Mouse (Mus musculus): ENCODE data around the gene Mnx1. TPM values are rescaled to one million over a fixed set of nuclear protein-coding genes. Genes with fewer than 3 reads are reported as not detected.
A peak's percentile ranks its signal among the peaks of the same experiment; 100 is the strongest.

Mnx1 gene
- polyA plus RNA-seq, 1 experiment: not detected

GRCm38 (mm10) chr5:29470271-29470670, 8.0 kb downstream of the Mnx1 start:
- no peak for DNase-seq
- no peaks in the 10 kb centered on the region for H3K36me3 ChIP-seq (ENCODE audit: control insufficient read depth, insufficient read depth, low read length)
- no peaks in the 10 kb centered on the region for H3K4me1 ChIP-seq (ENCODE audit: control insufficient read depth, insufficient read depth, low read length)
- H3K27me3 ChIP-seq (replicated peaks; ENCODE audit: control insufficient read depth, insufficient read depth, low read length): peaks cover 7% of the 10 kb centered on the region
- WGBS: 19% methylated on average over 5 of the region's 5 CpGs
- H3K27ac ChIP-seq (ENCODE audit: insufficient read depth, low read depth, low read length): no peak overlapping the region
- TF ChIP-seq POLR2A (IDR thresholded peaks at IDR 0.05; ENCODE audit: low read depth, low read length) (no peak), CTCF (conservative IDR thresholded peaks at IDR 0.05; ENCODE audit: insufficient read depth, insufficient read length, low read depth, low read length) (no peak)
- no peak overlapping the region for H3K4me3 ChIP-seq (ENCODE audit: insufficient read depth, low read depth, low read length)

GRCm38 (mm10) chr5:29469501-29469900, 8.8 kb downstream of the Mnx1 start:
- H3K27me3 ChIP-seq (replicated peaks; ENCODE audit: control insufficient read depth, insufficient read depth, low read length): peaks cover 7% of the 10 kb centered on the region
- TF ChIP-seq CTCF (conservative IDR thresholded peaks at IDR 0.05; ENCODE audit: insufficient read depth, insufficient read length, low read depth, low read length): no peak
- WGBS: 16% methylated on average over 4 of the region's 4 CpGs
- no peak for DNase-seq
- H3K36me3 ChIP-seq (ENCODE audit: control insufficient read depth, insufficient read depth, low read length): no peaks in the 10 kb centered on the region
- no peak overlapping the region for H3K27ac ChIP-seq (ENCODE audit: insufficient read depth, low read depth, low read length)
- H3K4me1 ChIP-seq (ENCODE audit: control insufficient read depth, insufficient read depth, low read length): no peaks in the 10 kb centered on the region
- H3K4me3 ChIP-seq (ENCODE audit: insufficient read depth, low read depth, low read length): no peak overlapping the region

- peaks cover 7% of the 10 kb centered on the region for H3K27me3 ChIP-seq (replicated peaks; ENCODE audit: control insufficient read depth, insufficient read depth, low read length)
- no peaks in the 10 kb centered on the region for H3K4me1 ChIP-seq (ENCODE audit: control insufficient read depth, insufficient read depth, low read length)
- DNase-seq: no peak
- 0 out of 2 replicates have a peak overlapping the region, but pooled peaks have one; percentile 35 for H3K4me3 ChIP-seq (ENCODE audit: insufficient read depth, low read depth, low read length)
- TF ChIP-seq POLR2A (IDR thresholded peaks at IDR 0.05; ENCODE audit: low read depth, low read length): no peak
- TF ChIP-seq CTCF (conservative IDR thresholded peaks at IDR 0.05; ENCODE audit: insufficient read depth, insufficient read length, low read depth, low read length): no peak
- 4% methylated on average over 17 of the region's 17 CpGs for WGBS
- H3K36me3 ChIP-seq (ENCODE audit: control insufficient read depth, insufficient read depth, low read length): no peaks in the 10 kb centered on the region
- no peak overlapping the region for H3K27ac ChIP-seq (ENCODE audit: insufficient read depth, low read depth, low read length)
These were observed 9.8 kb downstream of the Mnx1 start for GRCm38 (mm10) chr5:29468351-29469065.

GRCm38 (mm10) chr5:29467489-29468350, 10.6 kb downstream of the Mnx1 start:
- no peaks in the 10 kb centered on the region for H3K4me1 ChIP-seq (ENCODE audit: control insufficient read depth, insufficient read depth, low read length)
- no peak for DNase-seq
- H3K36me3 ChIP-seq (ENCODE audit: control insufficient read depth, insufficient read depth, low read length): no peaks in the 10 kb centered on the region
- peak overlapping the region; percentile 35; the same call in 1 of the 2 replicates for H3K4me3 ChIP-seq (ENCODE audit: insufficient read depth, low read depth, low read length)
- H3K27ac ChIP-seq (ENCODE audit: insufficient read depth, low read depth, low read length): no peak overlapping the region
- TF ChIP-seq CTCF (conservative IDR thresholded peaks at IDR 0.05; ENCODE audit: insufficient read depth, insufficient read length, low read depth, low read length) (no peak), POLR2A (IDR thresholded peaks at IDR 0.05; ENCODE audit: low read depth, low read length) (no peak)
- peaks cover 7% of the 10 kb centered on the region for H3K27me3 ChIP-seq (replicated peaks; ENCODE audit: control insufficient read depth, insufficient read depth, low read length)
- 6% methylated on average over 67 of the region's 67 CpGs for WGBS

- H3K27ac ChIP-seq (ENCODE audit: insufficient read depth, low read depth, low read length): no peak overlapping the region
- H3K36me3 ChIP-seq (ENCODE audit: control insufficient read depth, insufficient read depth, low read length): no peaks in the 10 kb centered on the region
- no peak for DNase-seq
- H3K4me3 ChIP-seq (ENCODE audit: insufficient read depth, low read depth, low read length): no peak overlapping the region
- no peaks in the 10 kb centered on the region for H3K4me1 ChIP-seq (ENCODE audit: control insufficient read depth, insufficient read depth, low read length)
- H3K27me3 ChIP-seq (replicated peaks; ENCODE audit: control insufficient read depth, insufficient read depth, low read length): peaks cover 3% of the 10 kb centered on the region
- WGBS: 43% methylated on average over 9 of the region's 9 CpGs
- TF ChIP-seq POLR2A (IDR thresholded peaks at IDR 0.05; ENCODE audit: low read depth, low read length) (no peak), CTCF (conservative IDR thresholded peaks at IDR 0.05; ENCODE audit: insufficient read depth, insufficient read length, low read depth, low read length) (no peak)
These were observed 15.2 kb downstream of the Mnx1 start for GRCm38 (mm10) chr5:29462943-29463686.

- Histone ChIP-seq H3K27ac (ENCODE audit: insufficient read depth, low read depth, low read length) (no peak overlapping the region), H3K4me1 (ENCODE audit: control insufficient read depth, insufficient read depth, low read length) (no peaks in the 10 kb centered on the region), H3K27me3 (replicated peaks; ENCODE audit: control insufficient read depth, insufficient read depth, low read length) (no peaks in the 10 kb centered on the region), H3K36me3 (ENCODE audit: control insufficient read depth, insufficient read depth, low read length) (peaks cover 1% of the 10 kb centered on the region; the same call in 1 of the 2 replicates), H3K4me3 (ENCODE audit: insufficient read depth, low read depth, low read length) (no peak overlapping the region)
- TF ChIP-seq POLR2A (IDR thresholded peaks at IDR 0.05; ENCODE audit: low read depth, low read length): no peak
- no peak for TF ChIP-seq CTCF (conservative IDR thresholded peaks at IDR 0.05; ENCODE audit: insufficient read depth, insufficient read length, low read depth, low read length)
- 83% methylated on average over 5 of the region's 5 CpGs for WGBS
- no peak for DNase-seq
These were observed 21.2 kb downstream of the Mnx1 start for GRCm38 (mm10) chr5:29456895-29457656.
